Mouse (Mus musculus) embryonic facial prominence, embryonic 10.5 days (tissue): ENCODE results near the gene Zc3hav1. TPM values are rescaled to one million over a fixed set of nuclear protein-coding genes. Genes with fewer than 3 reads are reported as not detected.

ENCODE experiments used
- DNase-seq: peaks from one replicate; pipeline ENCODE4 v3.0.0-alpha.2; 2017; ENCODE audit warnings: low spot score
- H3K27ac ChIP-seq: fragments of 300-500 bp; sonication (generic); replicated peaks from 2 replicates; pipeline ENCODE4 v1.5.1; 2016; ENCODE audit warnings: mild to moderate bottlenecking
- H3K27me3 ChIP-seq: fragments of 300-500 bp; sonication (generic); replicated peaks from 2 replicates; pipeline ENCODE4 v1.6.1; 2016; ENCODE audit warnings: low read depth, mild to moderate bottlenecking; ENCODE audit not compliant: poor library complexity, severe bottlenecking
- H3K36me3 ChIP-seq: fragments of 300-500 bp; sonication (generic); replicated peaks from 2 replicates; pipeline ENCODE4 v1.6.1; 2016; ENCODE audit warnings: mild to moderate bottlenecking, moderate library complexity
- H3K4me1 ChIP-seq: fragments of 300-500 bp; sonication (generic); 2 replicates; pipeline ENCODE4 v1.6.1; 2016
- H3K4me3 ChIP-seq: fragments of 300-500 bp; sonication (generic); 2 replicates; pipeline ENCODE4 v1.5.1; 2016; ENCODE audit warnings: mild to moderate bottlenecking, moderate library complexity
- H3K9me3 ChIP-seq: fragments of 300-500 bp; sonication (generic); 2 replicates; pipeline ENCODE4 v1.6.1; 2016; ENCODE audit warnings: mild to moderate bottlenecking
- WGBS: fragments of 180-500 bp; shearing (Covaris S2); methylation state at CpG from one replicate; pipeline ENCODE4 v1.1.7; 2016; 5-methylcytosine and 5-hydroxymethylcytosine counted together
- polyA plus RNA-seq: library from polyadenylated mRNA; unstranded; fragments of >200 nt; fragmentation: Nextera tagmentation; extraction: Ambion mirVana; gene quantifications from 2 replicates; pipeline ENCODE4 v1.2.1, GENCODE M21; 2016

Gene Zc3hav1
- polyA plus RNA-seq, 1 experiment from 2014 or later, result 1.9 TPM

GRCm38 (mm10) chr6:38348811-38349453 is 5.5 kb downstream of the Zc3hav1 start:
- DNase-seq, result no peak
- 91% methylated on average over 6 of the region's 6 CpGs for WGBS
- Histone ChIP-seq H3K36me3 (no peaks in the 10 kb centered on the region), H3K27me3 (peaks cover 46% of the 10 kb centered on the region), H3K9me3 (no peaks in the 10 kb centered on the region), H3K4me1 (peaks cover 5% of the 10 kb centered on the region), H3K4me3 (no peak overlapping the region), H3K27ac (no peak overlapping the region)

GRCm38 (mm10) chr6:38347875-38348274 is 6.5 kb downstream of the Zc3hav1 start:
- no peak overlapping the region for H3K4me3 ChIP-seq
- H3K9me3 ChIP-seq, result no peaks in the 10 kb centered on the region
- no peak for DNase-seq
- H3K27me3 ChIP-seq, result peaks cover 35% of the 10 kb centered on the region
- H3K36me3 ChIP-seq, result no peaks in the 10 kb centered on the region
- WGBS, result 86% methylated on average over 5 of the region's 5 CpGs
- H3K4me1 ChIP-seq, result no peaks in the 10 kb centered on the region
- H3K27ac ChIP-seq, result no peak overlapping the region

GRCm38 (mm10) chr6:38345796-38346195 is 8.6 kb downstream of the Zc3hav1 start:
- Histone ChIP-seq H3K36me3 (no peaks in the 10 kb centered on the region), H3K27me3 (peaks cover 14% of the 10 kb centered on the region), H3K4me3 (no peak overlapping the region), H3K4me1 (no peaks in the 10 kb centered on the region), H3K9me3 (no peaks in the 10 kb centered on the region), H3K27ac (no peak overlapping the region)
- 55% methylated on average over 7 of the region's 7 CpGs for WGBS
- DNase-seq, result no peak

GRCm38 (mm10) chr6:38344006-38344670 is 10.3 kb downstream of the Zc3hav1 start:
- H3K36me3 ChIP-seq, result no peaks in the 10 kb centered on the region
- DNase-seq, result no peak
- H3K9me3 ChIP-seq, result no peaks in the 10 kb centered on the region
- H3K27ac ChIP-seq, result no peak overlapping the region
- no peaks in the 10 kb centered on the region for H3K27me3 ChIP-seq
- WGBS, result 84% methylated on average over 7 of the region's 7 CpGs
- H3K4me3 ChIP-seq, result no peak overlapping the region
- no peaks in the 10 kb centered on the region for H3K4me1 ChIP-seq

GRCm38 (mm10) chr6:38343581-38343980 is 10.8 kb downstream of the Zc3hav1 start:
- WGBS, result 52% methylated on average over 3 of the region's 3 CpGs
- no peaks in the 10 kb centered on the region for H3K4me1 ChIP-seq
- no peak overlapping the region for H3K27ac ChIP-seq
- no peaks in the 10 kb centered on the region for H3K9me3 ChIP-seq
- no peaks in the 10 kb centered on the region for H3K36me3 ChIP-seq
- no peaks in the 10 kb centered on the region for H3K27me3 ChIP-seq
- no peak overlapping the region for H3K4me3 ChIP-seq
- DNase-seq, result no peak

GRCm38 (mm10) chr6:38342666-38342992 is 11.8 kb downstream of the Zc3hav1 start:
- H3K27me3 ChIP-seq, result no peaks in the 10 kb centered on the region
- H3K4me3 ChIP-seq, result no peak overlapping the region
- 85% methylated on average over 8 of the region's 8 CpGs for WGBS
- no peak for DNase-seq
- no peaks in the 10 kb centered on the region for H3K36me3 ChIP-seq
- H3K27ac ChIP-seq, result no peak overlapping the region
- no peaks in the 10 kb centered on the region for H3K9me3 ChIP-seq
- no peaks in the 10 kb centered on the region for H3K4me1 ChIP-seq

- 69% methylated on average over 11 of the region's 11 CpGs for WGBS
- Histone ChIP-seq H3K27me3 (no peaks in the 10 kb centered on the region), H3K4me3 (no peak overlapping the region), H3K36me3 (no peaks in the 10 kb centered on the region), H3K9me3 (no peaks in the 10 kb centered on the region), H3K27ac (no peak overlapping the region), H3K4me1 (no peaks in the 10 kb centered on the region)
- DNase-seq, result no peak
Measured at GRCm38 (mm10) chr6:38341751-38342665, 12.4 kb downstream of the Zc3hav1 start.

GRCm38 (mm10) chr6:38339078-38339477 is 15.3 kb downstream of the Zc3hav1 start:
- H3K9me3 ChIP-seq, result no peaks in the 10 kb centered on the region
- no peak overlapping the region for H3K27ac ChIP-seq
- no peaks in the 10 kb centered on the region for H3K27me3 ChIP-seq
- WGBS, result 82% methylated on average over 2 of the region's 2 CpGs
- no peaks in the 10 kb centered on the region for H3K4me1 ChIP-seq
- H3K4me3 ChIP-seq, result no peak overlapping the region
- H3K36me3 ChIP-seq, result no peaks in the 10 kb centered on the region
- no peak for DNase-seq

GRCm38 (mm10) chr6:38337951-38338350 is 16.5 kb downstream of the Zc3hav1 start:
- no peak overlapping the region for H3K4me3 ChIP-seq
- no peak overlapping the region for H3K27ac ChIP-seq
- H3K9me3 ChIP-seq, result no peaks in the 10 kb centered on the region
- no peak for DNase-seq
- no peaks in the 10 kb centered on the region for H3K4me1 ChIP-seq
- no peaks in the 10 kb centered on the region for H3K36me3 ChIP-seq
- WGBS, result 82% methylated on average over 6 of the region's 6 CpGs
- H3K27me3 ChIP-seq, result no peaks in the 10 kb centered on the region

- no peaks in the 10 kb centered on the region for H3K9me3 ChIP-seq
- no peak overlapping the region for H3K27ac ChIP-seq
- H3K27me3 ChIP-seq, result no peaks in the 10 kb centered on the region
- DNase-seq, result no peak
- no peaks in the 10 kb centered on the region for H3K4me1 ChIP-seq
- H3K36me3 ChIP-seq, result no peaks in the 10 kb centered on the region
- 92% methylated on average over 4 of the region's 4 CpGs for WGBS
- H3K4me3 ChIP-seq, result no peak overlapping the region
Measured at GRCm38 (mm10) chr6:38337166-38337705, 17.2 kb downstream of the Zc3hav1 start.

- 92% methylated on average over 6 of the region's 6 CpGs for WGBS
- Histone ChIP-seq H3K4me1 (no peaks in the 10 kb centered on the region), H3K4me3 (no peak overlapping the region), H3K9me3 (no peaks in the 10 kb centered on the region), H3K27me3 (no peaks in the 10 kb centered on the region), H3K36me3 (no peaks in the 10 kb centered on the region), H3K27ac (no peak overlapping the region)
- no peak for DNase-seq
Measured at GRCm38 (mm10) chr6:38335264-38335663, 19.1 kb downstream of the Zc3hav1 start.

- Histone ChIP-seq H3K4me1 (no peaks in the 10 kb centered on the region), H3K27ac (no peak overlapping the region), H3K27me3 (no peaks in the 10 kb centered on the region), H3K36me3 (no peaks in the 10 kb centered on the region), H3K4me3 (no peak overlapping the region), H3K9me3 (no peaks in the 10 kb centered on the region)
- peak; percentile 73 for DNase-seq
- 27% methylated on average over 4 of the region's 4 CpGs for WGBS
Measured at GRCm38 (mm10) chr6:38326596-38326995, 27.8 kb downstream of the Zc3hav1 start.
